Mouse (Mus musculus) bone marrow macrophage, adult 2 months (primary cell): ENCODE results near the gene Jak3.

ENCODE experiments used
- CTCF ChIP-seq: IDR thresholded peaks from 2 replicates; pipeline ENCODE4 v1.5.1; 2012; ENCODE audit warnings: low read depth, mild to moderate bottlenecking, low read length, moderate library complexity
- POLR2A ChIP-seq: IDR thresholded peaks from 2 replicates; pipeline ENCODE4 v1.6.1; 2012; ENCODE audit warnings: mild to moderate bottlenecking, low read depth, low read length, borderline replicate concordance

DNA sequence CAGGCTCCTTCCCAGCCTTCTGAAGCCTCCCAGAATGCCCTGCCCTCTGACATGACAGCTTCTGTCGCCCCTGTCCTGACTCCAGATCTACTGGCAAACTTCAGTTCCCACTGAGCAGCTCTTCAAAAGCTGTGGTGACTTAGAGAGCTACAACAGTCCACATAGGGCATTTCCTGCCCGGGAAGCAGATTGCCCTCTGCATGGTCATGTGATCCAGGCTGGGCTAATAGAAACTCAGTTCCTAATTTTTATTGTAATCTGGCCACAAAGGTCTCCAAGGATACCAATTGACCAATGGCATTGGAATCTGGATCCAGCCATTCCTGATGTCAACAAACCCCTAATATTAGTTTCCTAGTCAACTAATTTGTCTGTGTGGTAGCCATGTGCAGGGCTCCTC, 44.2 kb upstream of the Jak3 start:
- TF ChIP-seq CTCF (no peak), POLR2A (no peak)
